Mouse (Mus musculus) gastrocnemius, postnatal 10 days (tissue): ENCODE data around the gene Cfap157. TPM values are rescaled to one million over a fixed set of nuclear protein-coding genes. Genes with fewer than 3 reads are reported as not detected.

Source experiments
- DNase-seq: peaks from one replicate; pipeline ENCODE4 v3.0.0; 2021; ENCODE audit warnings: mixed read lengths
- total RNA-seq, 2 experiments: library from RNA; stranded (reverse); gene quantifications; 2 replicates each; pipeline ENCODE4 v1.2.3; 2021

Cfap157 gene
- total RNA-seq, 2 experiments from 2014 or later = not detected

GRCm38 (mm10) chr2:32781710-32782109 lies 2.5 kb downstream of the Cfap157 start:
- DNase-seq = no peak

DNA sequence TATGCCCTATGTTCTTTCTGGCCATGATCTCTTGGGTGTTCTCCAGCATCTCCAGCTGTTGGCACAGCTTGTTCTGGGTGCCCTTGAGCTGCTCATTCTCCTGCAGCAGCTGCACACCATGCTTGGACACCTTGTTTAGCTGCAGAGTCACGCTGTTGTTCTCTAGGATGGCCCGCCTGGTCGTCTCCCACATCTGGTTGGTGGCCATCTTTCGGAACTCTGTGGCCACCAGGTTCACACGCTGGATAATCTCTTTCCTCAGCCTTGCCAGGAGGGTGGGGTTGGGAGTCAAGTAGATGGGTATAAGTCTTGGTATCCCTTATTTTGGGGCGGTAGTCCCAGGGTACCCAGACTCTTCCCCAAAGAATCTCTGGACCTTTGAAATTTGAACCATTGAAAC lies 4.5 kb downstream of the Cfap157 start:
- no peak for DNase-seq

DNA sequence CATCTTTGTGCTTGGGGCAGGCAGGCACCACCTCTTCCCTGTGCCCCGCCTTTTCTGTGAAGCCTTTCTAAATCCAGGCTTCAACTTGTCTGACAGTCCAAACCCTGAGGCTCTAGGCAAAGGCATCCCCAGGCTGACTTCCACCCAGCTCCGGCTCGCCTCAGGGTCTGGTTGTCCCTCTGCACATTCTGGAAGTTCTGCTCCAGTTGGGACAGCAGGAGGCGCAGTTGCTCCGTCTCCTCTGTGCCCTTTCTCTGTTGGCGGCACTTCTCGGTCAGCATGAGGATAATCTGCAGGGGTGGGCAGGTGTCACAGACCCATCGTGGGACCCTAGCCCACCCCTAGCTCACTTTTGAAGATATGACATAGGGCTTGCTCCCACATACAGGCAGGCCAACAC lies 5.1 kb downstream of the Cfap157 start:
- DNase-seq = peak; percentile 76

- no peak for DNase-seq
Measured at GRCm38 (mm10) chr2:32778081-32778480, 6.1 kb downstream of the Cfap157 start.

DNA sequence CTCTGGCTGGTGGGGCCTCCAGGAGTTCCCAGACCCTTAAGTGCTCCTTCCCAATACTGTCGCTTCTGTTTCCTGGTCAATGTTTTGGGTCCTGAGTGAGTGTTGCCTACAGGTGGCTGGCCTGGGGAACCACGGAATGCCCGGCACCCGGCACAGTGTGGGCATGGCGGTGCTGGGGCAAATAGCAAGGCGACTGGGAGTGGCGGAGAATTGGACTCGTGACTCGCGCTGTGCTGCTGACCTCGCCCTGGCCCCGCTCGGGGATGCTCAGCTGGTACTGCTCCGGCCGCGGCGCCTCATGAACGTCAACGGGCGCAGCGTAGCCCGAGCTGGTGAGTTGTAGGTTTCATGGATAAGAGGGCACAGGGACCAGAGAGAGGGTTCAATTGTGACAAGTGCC lies 8.0 kb downstream of the Cfap157 start:
- no peak for DNase-seq

DNA sequence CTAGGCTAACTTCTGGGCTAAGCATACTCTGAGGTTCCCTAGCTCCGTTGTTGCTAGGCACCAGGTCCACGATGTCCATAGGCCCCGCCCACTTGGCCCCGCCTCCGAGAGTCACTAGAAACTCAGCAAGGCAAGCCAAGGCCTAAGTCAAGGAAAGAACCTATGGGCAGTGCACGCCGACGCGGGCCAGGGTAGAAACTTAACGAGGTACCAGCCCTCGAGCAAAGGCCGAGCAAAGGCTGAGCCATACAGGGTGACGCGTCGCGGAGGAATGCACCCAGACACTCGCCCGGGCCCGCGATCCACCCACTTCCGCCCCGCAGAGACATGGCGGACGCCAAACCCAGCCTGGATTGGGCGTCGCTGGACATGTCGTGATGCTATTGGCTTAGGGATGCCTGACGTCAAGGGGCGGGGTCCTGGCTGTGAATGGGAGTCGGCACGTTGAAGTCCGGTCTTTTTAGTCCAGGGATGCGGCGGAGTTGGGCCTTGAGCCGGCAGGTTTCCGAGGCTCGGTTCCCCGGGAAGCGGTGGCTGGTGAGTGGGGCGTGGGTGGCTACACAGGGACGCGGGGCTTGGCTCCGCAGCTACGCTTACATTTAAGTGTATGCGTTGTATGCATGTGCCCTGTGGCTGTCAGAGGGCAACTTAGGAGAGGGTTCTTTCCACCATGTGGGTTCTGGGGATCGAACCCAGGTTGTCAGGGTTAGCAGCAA lies 8.7 kb downstream of the Cfap157 start, which contains the start of the genes Ttc16 and Ptrh1:
Gene Ttc16, minus strand, starts transcription at position 275 of the 716 bp plus-strand sequence.
Gene Ptrh1, plus strand, starts transcription at position 428 of the 716 bp plus-strand sequence.
- DNase-seq = peak; percentile 98

DNA sequence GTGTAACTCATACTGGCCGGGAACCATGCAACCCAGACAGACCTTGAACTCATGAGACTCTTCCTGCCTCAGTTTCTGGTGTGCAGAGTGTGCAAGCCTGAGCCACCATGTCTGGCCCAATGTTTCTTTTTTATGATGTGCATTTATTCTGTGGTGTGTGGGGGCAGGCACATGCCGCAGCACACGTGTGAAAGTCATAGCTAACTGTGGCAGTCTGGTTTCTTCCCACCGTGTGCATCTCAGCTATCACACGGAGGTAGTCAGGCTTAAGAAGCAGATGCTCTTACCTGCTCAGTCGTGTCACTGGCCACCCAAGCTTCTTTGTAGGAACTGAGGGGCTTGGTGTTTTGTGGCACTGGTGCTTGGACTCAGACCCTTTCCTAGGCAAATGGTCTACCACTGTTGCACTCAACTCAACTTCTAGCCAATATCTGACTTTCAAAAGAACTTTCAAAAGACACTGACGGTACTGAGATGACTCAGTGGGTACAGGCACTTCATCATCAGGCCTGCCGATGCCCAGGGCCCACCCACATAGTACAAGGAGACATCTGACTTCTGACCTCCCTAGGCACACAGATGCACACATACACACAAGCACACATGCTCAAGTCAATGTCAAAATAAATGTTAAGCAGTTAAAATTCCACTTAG lies 11.5 kb downstream of the Cfap157 start:
- DNase-seq = no peak

- no peak for DNase-seq
Measured at GRCm38 (mm10) chr2:32771886-32772285, 12.3 kb downstream of the Cfap157 start.

- no peak for DNase-seq
Measured at GRCm38 (mm10) chr2:32769327-32770085, 14.7 kb downstream of the Cfap157 start.

DNA sequence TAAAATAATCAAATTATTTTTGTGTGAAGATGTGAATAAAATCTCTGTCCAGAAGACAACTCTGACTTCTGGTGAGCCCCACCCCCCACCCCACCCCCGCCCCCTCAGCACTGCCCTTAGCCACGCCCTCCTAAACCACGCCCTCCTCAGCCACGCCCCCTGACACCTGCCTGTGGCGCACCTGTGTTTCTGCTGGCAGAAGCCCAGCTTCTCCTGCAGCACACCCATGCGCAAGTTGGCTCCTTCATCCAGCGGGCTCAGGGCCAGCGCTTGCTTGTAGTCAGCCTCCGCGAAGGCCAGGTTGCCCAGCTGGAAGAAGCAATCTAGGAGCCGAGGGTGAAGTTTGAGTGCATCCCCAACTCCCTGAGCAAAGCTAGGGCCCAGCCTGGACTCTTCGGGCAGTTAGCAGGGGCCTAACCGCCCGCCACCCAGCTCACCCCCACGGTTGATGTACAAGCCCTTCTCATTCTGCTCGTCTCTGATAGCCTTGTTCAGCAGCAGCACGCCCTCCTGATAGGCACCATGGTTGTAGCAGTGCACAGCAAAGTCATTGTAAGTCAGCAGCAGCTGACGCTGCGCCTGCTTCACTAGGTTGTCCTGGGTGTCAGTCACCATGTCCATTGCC lies 15.5 kb downstream of the Cfap157 start:
- DNase-seq = no peak

GRCm38 (mm10) chr2:32767241-32767640 lies 17.0 kb downstream of the Cfap157 start:
- no peak for DNase-seq

GRCm38 (mm10) chr2:32763353-32763752 lies 20.9 kb downstream of the Cfap157 start:
- DNase-seq = no peak

- no peak for DNase-seq
Measured at GRCm38 (mm10) chr2:32761859-32762258, 22.4 kb downstream of the Cfap157 start.

DNA sequence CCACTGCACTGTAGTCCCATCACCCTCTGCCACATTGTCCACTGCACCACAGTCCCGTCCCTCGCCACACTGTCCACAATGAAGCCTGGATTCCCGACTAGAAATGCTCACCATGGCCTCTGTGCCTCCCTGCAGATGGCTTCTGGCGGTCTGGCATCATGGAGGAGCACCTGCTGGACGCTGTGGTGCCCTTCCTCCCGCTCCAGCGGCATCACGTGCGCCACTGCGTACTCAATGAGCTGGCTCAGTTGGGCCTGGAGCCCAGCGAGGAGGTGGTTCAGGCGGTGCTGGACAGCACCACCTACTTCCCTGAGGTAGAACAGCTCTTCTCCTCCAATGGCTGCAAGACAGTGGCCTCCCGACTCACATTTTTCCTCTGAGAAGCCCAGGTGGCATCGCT lies 22.9 kb downstream of the Cfap157 start:
- no peak for DNase-seq

DNA sequence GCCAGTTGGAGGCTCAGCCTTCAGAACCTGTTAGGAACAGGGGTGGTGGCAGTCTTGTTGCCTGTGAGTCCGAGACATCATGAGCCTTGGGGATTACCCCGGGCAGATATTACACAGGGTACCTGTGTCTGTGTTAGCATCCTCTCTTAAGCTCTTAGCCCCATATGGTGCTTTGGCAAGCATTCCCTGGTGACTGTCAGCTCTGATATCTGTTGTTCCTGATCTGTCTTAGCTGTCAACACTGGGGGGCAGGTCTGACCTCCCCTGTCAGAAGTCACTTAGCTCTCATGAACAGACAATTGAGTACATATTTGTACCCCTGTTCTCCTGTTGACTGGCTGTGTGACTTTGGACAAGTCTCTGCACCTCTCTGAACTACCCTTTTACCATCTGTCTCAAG lies 25.2 kb downstream of the Cfap157 start:
- no peak for DNase-seq

- DNase-seq = no peak
Measured at GRCm38 (mm10) chr2:32758503-32758902, 25.7 kb downstream of the Cfap157 start.

DNA sequence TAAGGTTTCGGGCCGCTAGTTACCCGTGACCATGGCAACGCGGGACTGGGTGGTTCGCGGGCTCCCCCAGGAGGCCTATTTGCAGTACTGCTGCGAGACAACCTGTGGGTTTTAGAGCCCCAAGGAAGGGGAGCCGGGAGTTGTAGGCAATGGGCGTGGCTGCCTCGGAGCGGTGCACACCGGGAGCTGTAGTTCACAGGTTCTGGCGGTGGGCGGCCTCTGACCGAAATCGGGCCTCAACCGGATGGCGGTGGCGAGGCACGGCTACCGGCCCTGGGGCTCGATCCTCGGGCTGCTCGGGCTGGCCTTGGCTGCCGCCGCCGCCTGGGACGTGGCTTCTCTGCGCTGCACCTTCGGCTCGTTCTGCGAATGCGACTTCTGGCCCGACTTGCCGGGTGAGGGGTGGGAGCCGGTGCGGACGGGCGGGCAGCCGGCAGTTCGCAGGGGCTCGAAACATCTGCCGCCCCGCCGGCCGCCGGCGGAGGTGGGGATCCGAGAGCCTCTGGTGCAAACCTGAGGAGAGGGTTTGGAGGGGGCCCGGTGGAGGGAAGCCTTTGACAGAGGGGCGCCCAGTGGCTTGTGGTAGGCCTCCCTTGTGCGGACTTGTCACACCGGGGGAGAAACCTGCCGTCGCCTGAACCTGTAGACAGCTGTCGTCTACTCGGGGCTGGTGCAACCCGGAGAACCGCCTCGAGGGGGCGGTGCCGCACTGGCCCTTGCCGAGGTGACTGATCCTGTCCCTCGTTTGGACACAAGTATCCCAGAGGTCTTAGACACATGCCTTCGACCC lies 27.0 kb downstream of the Cfap157 start, which contains the start of gene Tor2a:
Gene Tor2a, plus strand, starts transcription at position 179 of the 790 bp plus-strand sequence.
- peak; percentile 95 for DNase-seq

DNA sequence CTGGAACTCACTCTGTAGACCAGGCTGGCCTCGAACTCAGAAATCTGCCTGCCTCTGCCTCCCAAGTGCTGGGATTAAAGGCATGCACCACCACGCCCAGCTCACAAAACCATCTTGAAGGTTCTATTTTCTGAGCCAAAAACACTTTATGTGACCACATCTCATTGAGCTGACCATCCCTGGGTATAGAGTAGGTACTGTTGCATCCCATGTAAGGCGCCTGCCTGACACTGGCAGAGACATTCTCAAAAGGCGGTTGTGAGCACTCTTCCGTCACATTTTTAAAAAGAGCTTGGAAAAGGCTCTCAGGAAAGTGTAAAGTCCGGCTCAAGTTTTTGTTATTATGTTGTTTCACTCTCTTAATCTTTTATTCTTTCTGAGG lies 27.6 kb downstream of the Cfap157 start:
- DNase-seq = no peak

DNA sequence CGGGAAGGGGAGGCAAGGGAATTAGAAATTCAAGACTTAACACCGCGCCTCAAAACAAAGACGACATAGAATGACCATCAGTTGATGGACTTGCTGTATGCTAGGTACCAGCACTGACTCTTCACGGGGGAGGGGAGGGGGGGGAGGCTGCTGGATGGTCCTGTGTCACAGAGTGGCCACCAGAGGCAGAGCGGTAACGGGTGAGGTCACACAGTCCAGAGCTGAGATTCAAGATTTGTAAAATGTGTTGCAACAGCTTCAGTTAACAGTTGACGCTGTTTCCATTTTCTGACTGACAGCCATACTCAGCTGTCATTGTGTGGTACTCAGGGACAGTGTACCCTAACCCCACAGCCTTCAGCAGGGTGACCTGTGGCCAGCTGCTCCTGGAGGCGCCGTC lies 32.0 kb downstream of the Cfap157 start:
- no peak for DNase-seq

DNA sequence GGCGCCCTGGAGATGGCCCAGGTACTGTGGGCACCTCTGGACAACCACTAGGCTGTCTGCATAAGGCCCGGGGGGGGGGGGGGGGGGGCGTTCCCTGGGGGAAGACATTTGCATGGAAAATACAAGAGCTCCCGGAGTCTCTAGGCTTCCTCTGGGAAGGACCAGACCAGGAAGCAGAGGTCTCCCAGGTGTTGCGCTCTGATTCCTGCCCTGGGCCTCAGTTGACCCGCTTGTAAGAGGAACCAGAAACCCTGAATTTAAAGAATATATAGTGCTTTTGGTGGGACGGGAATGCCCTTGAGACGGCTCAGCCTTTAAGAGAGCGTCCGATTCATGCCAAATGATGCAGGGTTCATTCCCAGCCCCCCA lies 32.6 kb downstream of the Cfap157 start:
- no peak for DNase-seq

DNA sequence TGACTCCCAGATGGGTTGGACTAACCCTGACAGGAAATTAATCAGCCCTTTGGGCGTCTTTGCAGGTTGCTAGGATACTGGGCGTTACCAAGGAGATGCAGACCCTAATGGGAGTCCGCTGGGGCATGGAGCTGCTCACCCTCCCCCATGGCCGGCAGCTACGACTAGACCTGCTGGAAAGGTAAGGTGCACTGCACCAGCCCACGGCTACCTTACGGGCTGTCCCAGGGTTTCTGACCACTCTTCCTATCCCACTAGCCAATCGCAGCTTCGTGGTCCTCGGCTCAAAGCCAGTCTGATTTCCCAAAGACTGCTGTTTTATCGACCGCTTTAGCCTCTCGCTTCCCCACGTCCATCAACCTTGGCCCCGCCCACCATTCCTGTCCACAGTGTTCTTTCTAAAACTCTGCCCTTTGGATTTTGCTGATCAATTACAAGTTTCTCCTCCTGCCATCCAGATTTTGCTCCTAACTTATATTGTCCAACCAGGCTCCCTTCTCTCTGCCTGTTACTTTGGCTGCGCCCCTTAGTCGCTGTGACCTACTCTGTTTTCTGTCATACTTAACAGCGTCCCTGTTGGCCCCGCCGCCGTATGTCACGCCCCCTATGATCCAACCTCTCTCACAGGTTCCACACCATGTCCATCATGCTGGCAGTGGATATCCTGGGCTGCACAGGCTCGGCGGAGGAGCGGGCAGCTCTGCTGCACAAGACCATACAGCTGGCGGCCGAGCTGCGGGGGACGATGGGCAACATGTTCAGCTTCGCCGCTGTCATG lies 33.2 kb downstream of the Cfap157 start:
- no peak for DNase-seq
